Mouse (Mus musculus): ENCODE measurements around the gene Kcnk3. TPM values are rescaled to one million over a fixed set of nuclear protein-coding genes. Genes with fewer than 3 reads are reported as not detected.

The Kcnk3 gene
- polyA plus RNA-seq, 1 experiment from 2014 or later = 11.7 TPM

DNA sequence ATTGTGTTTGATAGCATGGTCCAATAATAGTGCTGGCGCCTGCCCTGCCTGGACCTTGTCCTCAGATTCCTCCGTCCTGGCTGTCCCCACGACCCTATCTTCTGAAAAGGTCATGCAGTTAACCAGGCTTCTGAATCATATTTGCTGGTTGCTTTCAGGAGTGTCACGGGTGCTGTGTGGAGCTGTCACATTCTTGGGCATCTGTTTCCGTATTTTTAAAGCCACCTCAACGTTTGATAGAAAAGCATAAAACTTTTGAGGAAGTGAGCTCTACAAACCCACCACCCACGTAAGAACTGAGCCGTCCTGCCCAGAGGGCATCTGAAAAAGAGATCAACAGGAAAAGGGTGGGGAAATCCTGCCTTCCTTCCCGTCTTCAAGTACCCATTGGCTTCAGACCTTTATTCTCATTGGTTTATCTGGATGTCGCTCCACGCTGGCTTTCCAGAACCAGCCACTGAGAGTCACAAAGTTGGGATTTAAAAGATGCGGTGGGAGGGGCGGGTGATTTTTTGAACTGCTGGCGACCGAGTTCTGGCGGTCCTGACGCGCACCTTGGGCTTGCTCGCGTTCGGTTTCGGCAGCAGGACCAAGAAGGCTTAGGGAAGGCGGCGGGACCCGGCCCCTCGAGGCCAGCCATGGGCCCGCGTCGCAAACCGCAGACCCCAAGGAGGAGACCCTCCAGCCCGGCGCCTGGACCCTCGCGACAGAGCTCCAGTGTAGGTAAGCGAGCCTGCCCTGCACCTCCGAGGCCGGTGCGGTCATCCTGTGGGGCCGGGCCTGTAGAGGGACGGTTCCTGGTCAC lies 78.6 kb downstream of the Kcnk3 start, which contains the start of gene Cenpa:
Gene Cenpa, plus strand, starts transcription at position 387 of the 805 bp plus-strand sequence.
- peak within 1 kb of the TSS; percentile 5; the same call in 1 of the 2 replicates for H3K27ac ChIP-seq
- under 1% methylated on average over 40 of the region's 40 CpGs for WGBS

GRCm38 (mm10) chr5:30667215-30667614 lies 79.2 kb downstream of the Kcnk3 start:
- Histone ChIP-seq H3K36me3 (replicated peaks; ENCODE audit: control insufficient read depth, insufficient read depth) (no peaks in the 10 kb centered on the region), H3K9ac (peak overlapping the region; percentile 57), H3K27me3 (ENCODE audit: control insufficient read depth, insufficient read depth, low read length) (no peaks in the 10 kb centered on the region), H3K4me3 (replicated peaks; ENCODE audit: low read length) (peak overlapping the region; percentile 50), H3K9me3 (ENCODE audit: control insufficient read depth, low read length) (no peaks in the 10 kb centered on the region), H3K27ac (no peak overlapping the region), H3K4me2 (replicated peaks) (peak overlapping the region; percentile 71), H3K4me1 (replicated peaks; ENCODE audit: control insufficient read depth, insufficient read depth, low read length) (peaks cover 10% of the 10 kb centered on the region; the same call in 1 of the 2 replicates)
- WGBS = under 1% methylated on average over 13 of the region's 13 CpGs
- DNase-seq (ENCODE audit: low spot score) (no peak), ATAC-seq (ENCODE audit: low FRiP score) (no peak)

More for the DNA sequence above, 78.6 kb downstream of the Kcnk3 start, which contains the start of gene Cenpa:
- peak within 1 kb of the TSS; percentile 50 for H3K4me3 ChIP-seq (replicated peaks; ENCODE audit: low read length)
- no peaks in the 10 kb centered on the region for H3K27me3 ChIP-seq (ENCODE audit: control insufficient read depth, insufficient read depth, low read length)
- peak within 1 kb of the TSS; percentile 57 for H3K9ac ChIP-seq
- H3K36me3 ChIP-seq (replicated peaks; ENCODE audit: control insufficient read depth, insufficient read depth) = no peaks in the 10 kb centered on the region
- ATAC-seq (ENCODE audit: low FRiP score) (peak; percentile 97), DNase-seq (ENCODE audit: low spot score) (peak; percentile 88)
- peaks cover 10% of the 10 kb centered on the region; the same call in 1 of the 2 replicates for H3K4me1 ChIP-seq (replicated peaks; ENCODE audit: control insufficient read depth, insufficient read depth, low read length)
- peak within 1 kb of the TSS; percentile 71 for H3K4me2 ChIP-seq (replicated peaks)
- no peaks in the 10 kb centered on the region for H3K9me3 ChIP-seq (ENCODE audit: control insufficient read depth, low read length)

GRCm38 (mm10) chr5:30667686-30668085 lies 79.7 kb downstream of the Kcnk3 start:
- DNase-seq (ENCODE audit: low spot score) = no peak
- Histone ChIP-seq H3K27ac (no peak overlapping the region), H3K9me3 (ENCODE audit: control insufficient read depth, low read length) (no peaks in the 10 kb centered on the region), H3K9ac (peak overlapping the region; percentile 57), H3K4me2 (replicated peaks) (peak overlapping the region; percentile 71), H3K36me3 (replicated peaks; ENCODE audit: control insufficient read depth, insufficient read depth) (no peaks in the 10 kb centered on the region), H3K27me3 (ENCODE audit: control insufficient read depth, insufficient read depth, low read length) (no peaks in the 10 kb centered on the region), H3K4me1 (replicated peaks; ENCODE audit: control insufficient read depth, insufficient read depth, low read length) (peaks cover 10% of the 10 kb centered on the region; the same call in 1 of the 2 replicates), H3K4me3 (replicated peaks; ENCODE audit: low read length) (peak overlapping the region; percentile 50)
- 14% methylated on average over 3 of the region's 3 CpGs for WGBS
- ATAC-seq (ENCODE audit: low FRiP score) = no peak

DNA sequence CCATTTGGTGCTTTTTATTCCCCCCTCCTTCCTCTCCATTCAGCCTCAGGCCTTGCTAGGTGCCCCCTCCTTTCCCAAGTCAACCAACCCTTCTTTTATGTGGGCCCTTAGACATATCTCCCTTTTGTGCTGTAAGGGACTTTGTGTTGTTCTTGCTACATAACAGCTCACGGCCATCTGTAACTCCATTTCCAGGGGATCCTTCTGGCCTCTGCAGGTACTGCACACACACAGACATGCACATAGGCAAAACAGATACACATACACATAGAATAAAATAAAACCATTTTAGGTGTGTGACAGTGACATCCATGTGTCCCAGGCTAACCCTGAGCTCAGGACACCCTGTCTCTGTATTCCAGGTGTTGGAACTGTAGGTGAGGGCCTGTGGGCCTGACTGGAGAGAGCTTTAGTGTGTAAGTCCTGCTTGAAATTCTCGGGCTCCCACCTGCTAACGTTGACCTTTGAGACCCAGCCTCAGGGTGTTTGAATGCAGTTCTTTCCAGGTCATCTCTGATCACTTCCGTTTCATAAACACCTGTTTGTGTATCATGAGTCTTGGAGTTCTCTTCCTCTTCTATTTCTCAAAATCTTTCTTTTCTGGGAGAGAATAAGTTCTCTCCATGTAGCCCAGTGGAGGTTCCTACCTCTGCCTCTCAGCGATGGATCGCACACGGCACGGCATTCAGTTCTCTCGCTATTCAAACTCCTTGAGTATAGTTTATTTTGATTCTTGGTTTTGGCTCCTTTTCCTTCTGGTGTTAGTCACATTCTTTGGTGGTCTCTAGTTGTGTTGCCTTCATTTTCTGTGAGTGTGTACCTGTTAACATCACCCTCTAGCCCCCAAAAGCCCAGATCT lies 80.9 kb downstream of the Kcnk3 start:
- Histone ChIP-seq H3K36me3 (replicated peaks; ENCODE audit: control insufficient read depth, insufficient read depth) (no peaks in the 10 kb centered on the region), H3K27ac (no peak overlapping the region), H3K4me1 (replicated peaks; ENCODE audit: control insufficient read depth, insufficient read depth, low read length) (peaks cover 10% of the 10 kb centered on the region; the same call in 1 of the 2 replicates), H3K27me3 (ENCODE audit: control insufficient read depth, insufficient read depth, low read length) (no peaks in the 10 kb centered on the region), H3K9ac (no peak overlapping the region), H3K4me2 (replicated peaks) (no peak overlapping the region), H3K9me3 (ENCODE audit: control insufficient read depth, low read length) (no peaks in the 10 kb centered on the region), H3K4me3 (replicated peaks; ENCODE audit: low read length) (no peak overlapping the region)
- DNase-seq (ENCODE audit: low spot score) = no peak
- no peak for ATAC-seq (ENCODE audit: low FRiP score)
- 94% methylated on average over 9 of the region's 9 CpGs for WGBS

DNA sequence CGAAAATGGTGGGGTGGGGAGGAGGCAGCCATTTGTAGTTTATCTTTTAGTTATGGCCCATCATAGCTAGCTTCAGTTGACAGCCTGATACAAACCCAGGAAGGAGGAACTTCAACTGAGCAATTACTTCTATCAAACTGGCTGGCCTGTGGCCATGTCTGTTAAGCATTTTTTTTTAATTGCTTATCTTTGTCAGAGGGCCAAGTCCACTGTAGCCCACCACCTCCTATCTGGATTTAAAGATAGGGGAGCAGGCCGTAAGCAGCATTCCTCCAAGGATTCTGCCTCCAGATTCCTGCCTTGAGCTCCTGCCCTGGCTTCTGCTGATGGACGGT lies 81.5 kb downstream of the Kcnk3 start:
- peaks cover 10% of the 10 kb centered on the region; the same call in 1 of the 2 replicates for H3K4me1 ChIP-seq (replicated peaks; ENCODE audit: control insufficient read depth, insufficient read depth, low read length)
- H3K9ac ChIP-seq = no peak overlapping the region
- no peaks in the 10 kb centered on the region for H3K36me3 ChIP-seq (replicated peaks; ENCODE audit: control insufficient read depth, insufficient read depth)
- ATAC-seq (ENCODE audit: low FRiP score) (no peak), DNase-seq (ENCODE audit: low spot score) (no peak)
- H3K9me3 ChIP-seq (ENCODE audit: control insufficient read depth, low read length) = no peaks in the 10 kb centered on the region
- H3K27me3 ChIP-seq (ENCODE audit: control insufficient read depth, insufficient read depth, low read length) = no peaks in the 10 kb centered on the region
- WGBS = 88% methylated on average over 3 of the region's 3 CpGs
- no peak overlapping the region for H3K4me2 ChIP-seq (replicated peaks)
- H3K4me3 ChIP-seq (replicated peaks; ENCODE audit: low read length) = no peak overlapping the region
- H3K27ac ChIP-seq = no peak overlapping the region

- no peak overlapping the region for H3K9ac ChIP-seq
- 94% methylated on average over 7 of the region's 7 CpGs for WGBS
Observed at GRCm38 (mm10) chr5:30670091-30670490, 82.1 kb downstream of the Kcnk3 start.

DNA sequence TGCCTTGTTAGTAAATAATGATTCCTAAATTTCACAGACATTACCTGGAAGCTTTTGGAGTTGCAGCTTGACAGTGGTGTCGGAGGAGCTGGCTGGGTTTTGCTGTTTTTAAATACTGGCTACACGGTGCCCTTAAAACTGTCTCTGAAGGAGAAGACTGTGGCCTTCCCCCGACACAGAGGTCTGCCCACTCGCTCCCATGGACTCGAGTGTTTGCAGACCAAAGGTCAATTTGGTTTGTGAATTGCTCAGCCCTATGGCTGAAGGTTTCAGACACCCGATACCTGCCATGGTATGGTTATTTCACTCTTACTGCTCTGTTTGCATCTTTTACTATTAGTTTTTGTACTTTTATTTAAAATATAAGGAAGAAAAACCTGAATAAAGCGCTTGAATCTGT lies 86.0 kb downstream of the Kcnk3 start:
- Histone ChIP-seq H3K36me3 (replicated peaks; ENCODE audit: control insufficient read depth, insufficient read depth) (no peaks in the 10 kb centered on the region), H3K27ac (no peak overlapping the region), H3K4me2 (replicated peaks) (no peak overlapping the region), H3K27me3 (ENCODE audit: control insufficient read depth, insufficient read depth, low read length) (no peaks in the 10 kb centered on the region), H3K9me3 (ENCODE audit: control insufficient read depth, low read length) (no peaks in the 10 kb centered on the region), H3K4me3 (replicated peaks; ENCODE audit: low read length) (no peak overlapping the region), H3K9ac (no peak overlapping the region), H3K4me1 (replicated peaks; ENCODE audit: control insufficient read depth, insufficient read depth, low read length) (no peaks in the 10 kb centered on the region)
- 86% methylated on average over 7 of the region's 7 CpGs for WGBS
- DNase-seq (ENCODE audit: low spot score) (no peak), ATAC-seq (ENCODE audit: low FRiP score) (no peak)

More at GRCm38 (mm10) chr5:30670091-30670490, 82.1 kb downstream of the Kcnk3 start:
- Histone ChIP-seq H3K4me2 (replicated peaks) (no peak overlapping the region), H3K4me3 (replicated peaks; ENCODE audit: low read length) (no peak overlapping the region), H3K27me3 (ENCODE audit: control insufficient read depth, insufficient read depth, low read length) (no peaks in the 10 kb centered on the region), H3K27ac (no peak overlapping the region), H3K9me3 (ENCODE audit: control insufficient read depth, low read length) (no peaks in the 10 kb centered on the region), H3K36me3 (replicated peaks; ENCODE audit: control insufficient read depth, insufficient read depth) (no peaks in the 10 kb centered on the region), H3K4me1 (replicated peaks; ENCODE audit: control insufficient read depth, insufficient read depth, low read length) (peaks cover 10% of the 10 kb centered on the region; the same call in 1 of the 2 replicates)
- no peak for ATAC-seq (ENCODE audit: low FRiP score)
- no peak for DNase-seq (ENCODE audit: low spot score)

Measured in hindbrain, embryonic 14.5 days (tissue).